ENCODE assay signal across 9 mouse cellular contexts in genomic region chr17:44530000-44530399, GRCm38 (mm10).
DNase-seq lines count a peak whose midpoint lies in the region; TF ChIP-seq lines count a peak whose summit lies in the region.
"Had no signal": no experiment of that assay in that cellular context is flagged by ENCODE, and none has a peak within 500 bp of the region (broad histone marks: within the 10 kb centered on the region; RNA-seq: fewer than 3 reads in every experiment).

No protein-coding gene starts in this region.

- no peaks in the 10 kb centered on the region for H3K4me1 ChIP-seq in MEL (ENCODE audit: control insufficient read depth in 1 of 2, insufficient read depth in 2 of 2, low read length in 2 of 2)

- H3K27me3 ChIP-seq in MEL (ENCODE audit: control insufficient read depth in 1 of 2, insufficient read depth in 2 of 2, low read length in 2 of 2) = no peaks in the 10 kb centered on the region

- H3K9me3 ChIP-seq in MEL (replicated peaks; ENCODE audit: insufficient read depth, low read length) = no peaks in the 10 kb centered on the region

- no peak for TF ChIP-seq POLR2A in MEL (IDR thresholded peaks at IDR 0.05; ENCODE audit: control insufficient read depth in 1 of 2, insufficient read depth in 1 of 2, low read depth in 1 of 2, low read length in 2 of 2, poor library complexity in 1 of 2)

- TF ChIP-seq RAD21 in MEL (IDR thresholded peaks at IDR 0.05; ENCODE audit: low read depth, low read length) = no peak

- TF ChIP-seq CTCF in MEL (IDR thresholded peaks at IDR 0.05 in 2 of 3, conservative IDR thresholded peaks at IDR 0.05 in 1 of 3; ENCODE audit: control insufficient read depth in 1 of 3, insufficient read depth in 1 of 3, low read depth in 2 of 3, low read length in 3 of 3, poor library complexity in 1 of 3, severe bottlenecking in 1 of 3) = peak in 2 of 3 experiments; percentile 3 to 11; a peak in 1 of 6 replicates

- H3K4me3 ChIP-seq in MEL (ENCODE audit: control insufficient read depth in 1 of 2, insufficient read depth in 1 of 2, low read depth in 2 of 2, low read length in 2 of 2) = no peak overlapping the region

- no peak overlapping the region for H3K9ac ChIP-seq in MEL (ENCODE audit: control insufficient read depth, low read depth, low read length, poor library complexity, severe bottlenecking)

- H3K79me2 ChIP-seq in MEL (ENCODE audit: control insufficient read depth, insufficient read depth, low read length, poor library complexity) = no peaks in the 10 kb centered on the region

- no peaks in the 10 kb centered on the region for H3K36me3 ChIP-seq in MEL (ENCODE audit: control insufficient read depth in 1 of 2, insufficient read depth in 2 of 2, low read length in 2 of 2)

- H3K27ac ChIP-seq in MEL (ENCODE audit: control insufficient read depth, low read depth, low read length) = no peak overlapping the region

- no peak for TF ChIP-seq EP300 in MEL (IDR thresholded peaks at IDR 0.05; ENCODE audit: low read depth in 1 of 2, low read length in 2 of 2)

- DNase-seq in layer of hippocampus, adult 11-12 months (ENCODE audit: low spot score) = peak; percentile 52
- DNase-seq in layer of hippocampus, adult 9-10 months (ENCODE audit: low spot score) = no peak
- DNase-seq in MEL (ENCODE audit: low read depth, low spot score) = no peak
- DNase-seq in brain, adult 2 months (ENCODE audit: low read depth, low spot score) = peak; percentile 40
- DNase-seq in natural killer cell, adult 2 months (ENCODE audit: low spot score in 2 of 2) = peak; percentile 30 to 31
- no peak for DNase-seq in embryo, embryonic 9.5 days (ENCODE audit: extremely low spot score)
- DNase-seq in ovary, postnatal 36 days (ENCODE audit: low spot score) = no peak
- no peak for DNase-seq in heart, adult 9 months (ENCODE audit: low spot score in 2 of 2)
- DNase-seq: heart, postnatal 4 days had no signal

TF ChIP-seq in MEL, 35 proteins besides CTCF, POLR2A, EP300 and RAD21:
- TF ChIP-seq CHD1 (IDR thresholded peaks at IDR 0.05; ENCODE audit: low read depth, low read length) (no peak), MEF2A (IDR thresholded peaks at IDR 0.05; ENCODE audit: extremely low read depth, insufficient replicate concordance, low read depth, low read length, poor library complexity, severe bottlenecking) (no peak), SMC3 (IDR thresholded peaks at IDR 0.05; ENCODE audit: low read depth, low read length) (no peak), ETS1 (IDR thresholded peaks at IDR 0.05; ENCODE audit: low read depth, low read length) (no peak)

Comparison
In these comparisons a context has a peak if more than half of its experiments do, and no peak if none do; other contexts are left out.
1. DNase-seq: peak in layer of hippocampus, adult 11-12 months (single experiment), brain, adult 2 months (single experiment) and natural killer cell, adult 2 months (2 of 2); none in layer of hippocampus, adult 9-10 months (single experiment), MEL (single experiment), embryo, embryonic 9.5 days (single experiment), ovary, postnatal 36 days (single experiment) and heart, adult 9 months (0 of 2).